Mouse (Mus musculus): ENCODE results near the gene Zfp260. TPM values are rescaled to one million over a fixed set of nuclear protein-coding genes. Genes with fewer than 3 reads are reported as not detected.
"Not testable (repeated sequence)": the region's sequence is repeated elsewhere in the genome, so short reads cannot be mapped to it uniquely, and the experiment has no call there.

Gene Zfp260
- 10 to 100 TPM; 65.7 to 79.1 (median 70.9) TPM for total RNA-seq (2022)

DNA sequence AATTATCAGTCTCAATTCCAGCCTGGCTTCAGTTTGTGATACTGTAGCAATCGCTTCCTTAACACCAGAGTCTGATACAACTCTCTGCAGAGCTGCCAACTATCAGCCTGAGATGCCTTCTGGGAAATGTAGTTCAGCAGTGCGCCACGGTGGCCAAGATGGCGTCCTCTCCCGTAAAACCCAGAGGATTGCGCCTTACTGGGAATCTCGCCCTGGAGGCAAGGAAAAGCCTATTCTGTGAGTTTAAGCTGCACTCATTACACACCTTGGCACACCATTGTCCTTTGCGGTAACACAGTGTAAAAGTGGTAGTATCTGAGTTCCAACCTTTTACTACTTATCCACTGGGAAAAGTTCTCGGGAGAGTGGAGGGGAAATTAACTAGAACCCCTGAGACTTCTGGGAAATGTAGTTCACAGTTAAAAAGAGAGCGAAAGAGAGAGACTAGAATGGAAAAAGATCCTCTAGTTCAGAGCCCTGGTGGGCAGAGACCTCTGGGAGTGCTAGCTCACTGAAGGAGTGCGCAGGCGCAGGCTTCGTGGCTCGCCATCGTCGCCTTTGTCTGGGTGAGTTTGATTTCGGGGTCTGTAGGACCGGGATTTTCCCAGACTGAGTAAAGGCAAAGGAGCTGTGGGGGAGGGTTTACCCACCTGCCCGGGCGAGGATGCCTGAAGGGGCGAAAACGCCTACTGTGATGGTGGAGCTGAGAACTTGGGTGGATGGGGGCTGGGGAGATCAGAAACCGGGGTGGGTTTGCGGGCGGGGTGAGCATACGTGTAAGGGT lies at the start of gene Zfp260:
TSS of gene Zfp260 (plus strand) at position 132 of the 784 bp plus-strand sequence.
- DNase-seq (ENCODE audit: low spot score in 2 of 2), result peak; percentile 83 to 87

DNA sequence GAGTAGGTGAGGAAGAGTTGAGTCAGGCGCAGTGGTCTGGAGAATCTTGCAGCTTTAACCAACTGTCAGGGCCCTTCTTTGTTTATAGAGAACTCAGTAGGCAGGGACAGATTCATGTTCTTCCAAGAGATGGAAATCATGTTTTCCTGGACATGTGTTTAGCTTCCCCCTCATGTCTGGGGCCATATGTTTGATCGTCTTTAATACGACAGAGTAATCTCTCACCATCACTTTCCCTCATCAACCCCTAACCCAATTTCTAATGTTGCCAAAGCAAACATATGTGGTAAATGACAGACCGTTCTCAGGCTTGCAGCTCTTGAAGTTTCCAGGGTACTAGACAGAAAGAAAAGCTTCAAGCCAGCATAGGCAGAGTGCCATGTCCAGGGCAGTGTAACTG lies 46.5 kb upstream of the Zfp260 start:
- DNase-seq (ENCODE audit: low spot score in 2 of 2), result no peak

DNA sequence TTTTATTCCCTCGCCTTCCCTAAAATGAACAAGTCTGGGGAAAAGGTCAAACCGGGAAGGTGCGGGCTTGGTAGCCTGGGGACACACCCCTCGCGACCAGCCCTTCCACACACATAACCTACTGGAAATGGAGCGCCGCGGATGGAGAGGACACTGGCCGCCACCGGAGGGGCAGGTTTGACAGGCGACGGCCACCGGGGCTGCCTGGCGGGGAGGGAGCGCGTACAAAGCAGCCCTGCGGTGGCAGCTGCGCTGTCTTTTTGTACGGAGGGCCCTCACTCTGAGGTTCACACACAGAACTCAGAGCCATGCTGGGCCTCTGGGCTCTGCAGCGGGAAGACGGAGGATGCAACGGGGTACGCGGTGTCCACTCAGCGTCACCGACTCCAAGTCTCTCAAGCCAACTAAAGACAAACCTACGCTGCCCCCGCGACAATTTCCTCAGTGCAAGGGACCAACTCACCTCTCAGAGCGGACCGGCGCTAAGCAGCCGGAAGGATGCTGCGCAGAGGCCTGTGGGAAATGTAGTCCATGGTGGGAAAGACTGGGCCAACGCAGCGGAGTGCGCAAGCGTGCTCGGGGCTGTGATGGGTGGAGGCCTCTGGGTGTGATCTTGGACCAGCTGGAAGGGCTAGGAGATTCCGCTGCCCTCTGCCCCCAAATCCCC lies 43.6 kb upstream of the Zfp260 start, which contains the start of gene Zfp14:
TSS of gene Zfp14 (minus strand) at position 499 of the 667 bp plus-strand sequence.
- peak; percentile 85 for DNase-seq (ENCODE audit: low spot score in 2 of 2)

DNA sequence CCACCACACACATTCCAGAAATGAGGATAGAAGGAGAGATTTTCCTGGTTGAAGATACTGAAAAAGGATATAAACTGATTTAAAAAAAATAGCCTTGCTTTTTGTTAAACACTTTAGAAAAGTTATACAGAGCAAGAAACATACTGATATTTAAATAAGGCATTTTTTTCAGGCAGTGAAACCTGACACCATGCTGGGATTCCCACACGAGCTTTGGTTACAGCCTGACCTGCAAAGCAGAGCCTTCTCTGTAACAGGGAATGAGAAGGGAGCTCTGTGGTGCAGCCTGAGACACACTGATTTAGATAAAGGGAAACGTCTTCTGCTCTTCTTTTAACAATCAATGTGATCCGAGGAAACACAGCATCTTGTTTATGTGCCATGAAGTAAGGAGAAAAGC lies 41.0 kb upstream of the Zfp260 start:
- DNase-seq (ENCODE audit: low spot score in 2 of 2), result no peak

DNA sequence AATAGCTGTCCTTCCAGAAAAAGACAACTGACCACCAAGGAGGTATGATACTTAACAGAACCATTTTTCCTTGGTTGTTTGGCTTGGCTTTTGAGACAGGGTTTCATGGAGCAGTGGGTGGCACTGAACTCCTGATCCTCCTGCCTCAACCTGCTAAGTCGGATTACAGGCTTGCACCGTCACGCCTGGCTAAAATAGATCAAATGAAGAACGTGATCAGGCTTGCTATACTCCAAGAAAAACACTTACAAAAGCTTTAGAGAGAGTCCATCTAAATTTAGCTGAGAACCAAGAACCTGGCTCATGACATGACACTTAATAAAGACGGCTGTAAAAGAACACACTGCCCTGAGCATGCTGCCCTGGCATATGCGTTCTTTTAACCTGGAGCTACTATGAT lies 34.2 kb upstream of the Zfp260 start:
- no peak for DNase-seq (ENCODE audit: low spot score in 2 of 2)

DNA sequence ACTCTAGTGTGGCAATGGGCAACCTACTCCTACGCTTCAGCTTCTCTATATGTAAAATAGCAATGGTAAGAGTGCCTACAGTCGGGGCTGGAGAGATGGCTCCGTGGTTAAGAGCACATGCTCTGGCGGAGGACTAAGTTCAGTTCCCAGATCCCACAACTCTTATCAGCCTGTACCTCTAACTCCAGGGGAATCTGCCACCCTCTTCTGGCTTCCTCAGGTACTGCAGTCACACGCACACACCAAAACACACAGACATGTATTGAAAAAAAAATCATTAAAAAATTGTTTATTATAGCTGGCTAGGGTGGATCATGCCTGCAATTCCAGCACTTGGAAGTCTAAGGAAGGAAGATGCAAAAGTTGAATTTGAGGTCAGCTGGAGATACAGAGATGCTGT lies 32.1 kb upstream of the Zfp260 start:
- DNase-seq (ENCODE audit: low spot score in 2 of 2), result no peak

DNA sequence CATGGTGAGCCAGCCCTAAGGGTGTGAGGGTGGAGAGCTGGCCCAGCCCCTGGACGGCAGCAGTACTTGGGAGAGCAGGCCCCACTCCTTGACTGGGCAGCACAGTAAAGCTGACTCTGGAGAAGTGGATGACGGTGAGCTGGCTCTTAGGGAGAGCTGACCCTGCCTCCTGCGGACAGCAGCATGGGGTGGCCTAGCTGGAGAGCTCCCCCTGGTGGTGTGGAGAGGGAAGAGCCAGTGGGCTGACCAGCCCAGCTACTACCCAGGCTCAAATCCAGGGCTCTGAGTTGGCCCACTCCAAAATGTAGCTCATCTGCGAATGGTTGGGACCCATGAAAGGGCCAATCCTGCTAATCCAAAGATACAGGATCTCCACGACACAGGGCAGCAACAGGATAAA lies 30.0 kb upstream of the Zfp260 start:
- DNase-seq (ENCODE audit: low spot score in 2 of 2), result no peak

DNA sequence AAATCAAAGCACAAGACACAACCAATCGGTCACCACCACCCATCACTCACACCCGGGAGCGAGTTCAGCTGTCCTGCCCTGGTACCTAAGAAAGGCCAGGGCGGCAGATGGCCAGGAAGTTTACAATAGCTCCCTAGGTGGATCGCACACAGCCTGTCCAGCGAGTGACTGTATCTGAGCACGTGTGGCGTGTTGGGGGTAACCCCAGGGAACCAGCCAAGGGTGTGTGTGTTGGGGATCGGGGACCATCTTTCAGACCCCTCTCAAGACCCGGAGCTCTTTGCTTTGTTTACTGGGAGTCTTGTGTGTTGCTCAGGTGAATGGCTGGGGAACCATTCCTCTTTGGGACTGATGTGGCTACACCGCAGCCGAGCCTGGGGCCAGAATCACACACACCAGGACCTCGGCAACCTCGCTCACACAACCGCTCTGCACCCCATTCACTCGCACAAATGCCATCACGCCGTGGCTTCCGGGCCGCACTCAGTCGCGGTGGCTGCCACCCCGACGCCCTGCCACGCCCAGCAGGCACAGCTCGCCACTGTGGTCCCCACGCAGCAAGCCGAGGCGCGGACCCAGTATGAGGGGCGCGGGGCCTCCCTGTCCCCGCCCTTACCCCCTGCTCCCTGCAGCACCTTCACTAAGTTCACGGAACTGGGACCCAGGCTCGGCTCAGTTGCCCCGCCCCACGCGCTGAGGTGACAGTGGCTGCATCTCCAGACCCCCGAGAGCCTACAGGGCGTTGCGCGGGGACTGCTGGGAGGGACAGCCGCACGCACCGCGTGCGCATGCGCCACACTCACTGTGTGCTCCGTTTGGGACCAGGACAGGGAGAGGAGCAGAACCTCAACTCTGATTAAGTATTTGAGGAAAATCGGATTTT lies 22.2 kb upstream of the Zfp260 start, which contains the start of gene Zfp82:
TSS of gene Zfp82 (minus strand) at position 755 of the 883 bp plus-strand sequence.
- DNase-seq (ENCODE audit: low spot score in 2 of 2), result peak; percentile 75 to 80

DNA sequence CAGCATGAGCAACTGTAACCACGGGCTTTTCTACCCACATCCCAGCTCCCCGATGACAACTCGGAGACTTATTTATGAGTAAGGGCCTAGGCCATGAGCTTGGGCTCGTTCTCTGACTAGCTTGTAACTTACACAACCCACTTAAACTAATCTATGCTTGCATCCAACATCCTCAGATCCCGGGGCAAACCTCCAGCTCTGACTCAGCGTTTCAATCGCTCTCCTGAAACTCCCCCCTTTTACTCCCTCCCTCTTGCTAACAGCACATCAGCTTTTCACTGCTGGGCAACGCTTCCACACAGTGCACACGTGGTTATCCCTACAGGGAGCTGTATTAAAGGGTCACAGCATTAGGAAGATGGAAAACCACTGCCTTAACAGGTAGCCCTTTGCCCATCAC lies 8.1 kb upstream of the Zfp260 start:
- peak in 1 of 2 experiments; percentile 52 for DNase-seq (ENCODE audit: low spot score in 2 of 2)

DNA sequence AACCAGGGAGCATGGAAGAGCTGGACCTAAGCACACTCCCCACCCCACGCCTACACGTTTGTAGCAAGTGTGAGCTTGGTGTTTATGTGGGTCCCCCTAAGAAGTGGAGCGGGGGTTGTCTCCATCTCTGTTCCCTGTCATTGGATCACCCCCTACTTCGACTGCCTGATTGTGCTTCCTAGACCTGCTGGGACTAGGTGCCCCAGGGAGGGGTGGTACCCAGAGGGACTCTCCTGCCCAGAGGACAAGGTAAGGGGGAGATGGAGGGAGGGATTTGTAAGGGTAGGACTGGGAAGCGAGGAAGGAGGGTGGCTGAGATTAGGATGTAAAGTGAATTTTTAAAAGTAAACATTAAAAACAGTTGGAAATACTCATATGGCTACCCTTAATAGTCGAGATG lies 5.2 kb upstream of the Zfp260 start:
- no peak for DNase-seq (ENCODE audit: low spot score in 2 of 2)

DNA sequence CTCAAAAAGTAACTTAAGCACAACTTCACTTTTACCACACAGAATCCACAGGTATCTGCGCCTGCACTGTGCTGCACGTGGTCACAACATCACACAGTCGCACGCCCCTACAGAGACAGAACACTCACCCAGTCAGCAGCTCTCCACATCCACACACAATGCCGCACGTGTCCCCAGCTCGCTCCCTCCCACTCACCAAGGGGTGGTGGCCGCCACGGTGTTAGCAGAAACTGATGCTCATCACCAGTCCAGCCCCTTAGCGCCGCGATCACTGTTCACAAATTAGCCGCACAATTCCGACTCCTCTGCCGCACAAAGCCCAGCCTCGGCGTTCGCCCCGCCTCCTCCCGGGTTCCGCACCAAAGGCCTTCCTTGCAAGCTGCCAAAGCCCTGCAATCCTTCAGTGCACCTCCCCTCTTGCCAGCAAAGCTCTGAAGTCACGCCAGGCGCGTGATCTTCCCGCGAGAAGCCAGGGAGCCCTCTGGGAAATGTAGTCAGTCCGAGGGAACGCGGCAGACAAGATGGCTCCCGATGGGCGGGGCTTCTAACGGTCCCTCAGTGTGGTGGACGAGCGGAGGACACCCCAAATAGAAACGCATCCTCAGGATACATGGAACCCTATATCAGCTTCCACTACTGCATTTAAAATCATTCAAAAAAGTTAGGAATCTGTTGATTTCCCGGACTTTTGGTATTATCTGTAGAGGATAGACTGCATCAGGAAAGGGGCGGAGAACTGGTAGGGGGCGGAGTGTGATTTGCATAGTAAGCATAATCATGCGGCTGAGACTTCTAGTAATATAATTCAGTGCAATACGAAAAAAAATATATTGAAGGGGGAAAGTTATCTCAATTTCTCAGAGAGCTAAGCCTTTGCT lies 4.2 kb upstream of the Zfp260 start, which contains the start of the genes Gm26920 and Zfp566:
TSS of gene Gm26920 (minus strand) at position 319 of the 878 bp plus-strand sequence.
TSS of gene Zfp566 (minus strand) at position 436 of the 878 bp plus-strand sequence.
- peak; percentile 90 to 95 for DNase-seq (ENCODE audit: low spot score in 2 of 2)

DNA sequence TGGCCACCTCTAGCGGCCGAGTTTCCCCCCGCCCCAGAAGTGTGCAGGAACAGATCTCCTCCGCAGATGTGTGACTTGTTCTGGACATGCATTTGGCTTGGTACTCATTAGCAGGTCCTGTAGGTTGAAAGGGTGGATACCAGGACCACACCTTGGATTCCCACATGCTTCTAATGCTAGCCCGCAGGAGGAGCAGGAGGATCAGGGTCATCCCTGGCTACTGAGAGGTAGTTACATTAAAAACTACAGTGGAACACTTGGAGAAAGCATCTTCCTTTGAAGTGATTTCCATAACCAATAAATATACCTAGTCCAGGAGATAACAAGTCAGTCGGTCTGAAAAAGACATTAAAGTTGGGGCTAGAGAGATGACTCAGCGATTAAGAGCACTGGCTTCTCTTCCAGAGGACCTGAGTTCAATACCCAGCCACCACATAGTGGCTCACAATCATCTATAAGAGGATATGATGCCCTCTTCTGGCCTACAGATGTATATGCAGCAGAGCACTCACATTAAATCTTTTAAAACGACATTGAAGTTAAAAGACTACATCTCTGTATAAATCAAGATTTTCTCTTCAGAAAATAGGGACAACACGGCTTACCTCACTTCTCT lies 3.5 kb upstream of the Zfp260 start:
- DNase-seq (ENCODE audit: low spot score in 2 of 2), result no peak

DNA sequence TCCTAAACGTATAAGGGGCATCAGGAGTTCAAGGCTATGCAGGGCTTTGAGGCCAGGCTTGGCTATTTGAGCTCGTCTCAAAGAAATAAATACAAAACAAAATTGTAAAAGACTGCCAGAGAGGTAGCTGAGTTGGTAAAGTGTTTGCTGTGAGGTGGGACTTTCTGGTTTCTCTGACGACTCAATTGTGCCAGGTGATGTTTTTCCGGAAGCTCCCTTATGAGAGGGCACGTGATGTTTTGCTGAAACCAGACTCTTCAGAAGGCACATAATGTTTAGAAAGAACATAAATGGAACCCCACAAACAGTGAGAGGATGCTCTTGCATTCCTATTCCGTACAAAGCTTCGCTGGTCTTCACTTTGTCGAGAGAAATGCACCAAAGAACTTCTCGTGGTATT lies 1.9 kb upstream of the Zfp260 start:
- no peak for DNase-seq (ENCODE audit: low spot score in 2 of 2)

DNA sequence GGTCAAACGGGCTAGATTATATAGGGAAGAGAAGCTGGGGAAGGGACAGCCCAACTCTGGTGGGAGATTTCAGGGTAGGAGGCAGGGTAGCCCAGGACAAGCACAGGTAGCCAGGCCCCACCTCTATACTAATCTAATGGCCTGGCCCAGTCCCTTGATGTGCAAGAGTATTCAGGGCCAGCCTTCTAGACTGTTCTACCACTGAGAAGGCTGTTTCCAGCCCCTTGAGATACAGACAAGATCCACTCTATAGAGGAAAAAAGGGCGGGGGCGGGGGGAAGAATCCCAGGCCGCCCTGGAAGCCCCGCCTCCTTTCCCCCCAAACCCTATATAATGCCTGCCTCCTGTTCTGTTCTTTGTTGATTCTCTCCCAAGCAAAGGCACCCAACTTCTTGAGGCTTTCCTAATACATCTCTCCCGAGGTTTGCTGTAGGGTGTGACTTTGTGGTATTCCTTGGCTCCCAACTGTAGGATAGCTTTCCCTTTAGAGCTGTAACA lies 610 bp upstream of the Zfp260 start:
- no peak for DNase-seq (ENCODE audit: low spot score in 2 of 2)

DNA sequence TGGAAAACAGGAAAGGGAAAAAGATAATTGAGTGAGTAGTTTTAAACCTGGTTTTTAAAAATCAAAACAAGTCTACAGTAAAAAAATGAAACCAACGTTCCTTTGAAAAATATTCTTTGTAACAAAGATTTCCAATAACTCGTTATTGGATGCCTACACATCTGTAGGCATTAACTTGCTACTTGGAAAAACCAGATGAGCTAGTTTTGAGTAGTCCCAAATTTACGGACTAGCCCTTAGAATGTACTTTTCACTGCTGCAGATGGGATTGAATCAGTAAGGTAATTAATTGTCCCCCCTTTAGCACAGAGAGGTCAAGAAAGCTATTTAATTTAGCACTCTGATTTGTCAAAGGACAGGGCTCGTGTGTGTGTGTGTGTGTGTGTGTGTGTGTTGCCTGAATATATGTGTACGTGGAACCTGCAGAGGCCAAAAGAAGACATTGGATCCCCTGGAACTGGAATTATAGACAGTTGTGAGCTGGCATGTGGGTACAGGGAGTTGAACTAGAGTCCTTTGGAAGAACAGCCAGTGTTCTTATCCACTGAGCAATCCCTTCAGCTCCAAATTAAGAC lies 1.1 kb downstream of the Zfp260 start:
- DNase-seq (ENCODE audit: low spot score in 2 of 2), result no peak

DNA sequence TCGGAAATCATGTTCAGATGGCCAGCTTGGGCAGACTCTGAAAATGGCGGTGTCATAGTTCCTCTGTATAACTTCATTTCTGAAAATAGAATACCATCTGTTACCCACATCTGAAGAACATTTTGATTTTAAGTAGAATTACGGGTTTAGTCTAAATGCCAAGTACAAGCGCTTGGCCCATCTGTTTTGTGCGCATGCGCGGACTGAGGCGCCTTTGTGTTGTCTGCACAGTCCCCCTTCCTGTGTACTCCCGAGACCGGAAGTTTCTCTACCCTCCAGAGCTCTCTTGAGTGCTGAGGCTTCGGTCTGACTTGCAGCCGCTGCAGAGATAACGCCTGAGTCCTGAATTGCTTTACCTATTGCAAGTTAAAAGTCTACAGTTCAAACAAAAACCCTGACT lies 4.7 kb downstream of the Zfp260 start:
- peak; percentile 50 to 83 for DNase-seq (ENCODE audit: low spot score in 2 of 2)

DNA sequence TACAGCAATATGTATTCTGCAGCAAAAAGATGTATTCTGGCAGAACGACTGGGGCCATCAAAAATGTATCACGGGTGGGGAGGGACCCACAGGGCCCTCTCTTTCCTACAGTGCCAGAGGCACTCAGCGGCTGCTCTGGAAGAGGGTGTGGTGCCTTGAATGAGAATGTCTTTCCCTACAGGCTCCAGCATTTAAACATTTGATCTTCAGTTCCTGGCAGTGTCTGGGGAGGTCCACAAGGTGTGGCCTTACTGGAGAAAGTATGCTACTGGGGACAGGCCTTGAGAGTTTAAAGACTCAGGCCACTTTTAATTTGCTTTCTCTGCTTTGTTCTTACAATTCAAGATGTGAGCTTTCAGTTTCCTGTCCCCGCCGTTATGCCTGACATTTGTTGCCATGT lies 21.5 kb downstream of the Zfp260 start:
- no peak for DNase-seq (ENCODE audit: low spot score in 2 of 2)

DNA sequence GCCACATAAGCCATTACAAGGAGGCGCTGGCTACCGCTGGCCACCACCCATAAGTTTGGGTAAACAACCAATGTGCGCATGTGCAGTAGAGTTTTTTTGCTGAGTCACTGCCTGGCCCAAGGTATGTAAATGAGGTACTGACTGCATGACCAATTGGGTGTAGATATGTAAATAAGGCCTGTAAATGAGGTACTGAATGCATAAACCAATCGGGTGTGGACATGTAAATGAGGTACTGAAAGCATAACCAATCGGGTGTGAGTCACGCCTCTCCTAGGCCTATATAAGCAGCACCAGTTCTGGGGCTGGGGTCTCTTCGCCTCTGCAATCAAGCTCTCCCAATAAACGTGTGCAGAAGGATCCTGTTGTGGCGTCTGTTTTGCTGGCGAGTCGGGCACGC lies 23.4 kb downstream of the Zfp260 start:
- DNase-seq (ENCODE audit: low spot score in 2 of 2), result not testable (repeated sequence)

Measured in left cerebral cortex, adult 8-10 months (tissue).